Mouse (Mus musculus) left cerebral cortex, postnatal 4 days (tissue): ENCODE measurements around the gene Mtrf1. TPM values are rescaled to one million over a fixed set of nuclear protein-coding genes. Genes with fewer than 3 reads are reported as not detected.
"Not testable (repeated sequence)": the region's sequence is repeated elsewhere in the genome, so short reads cannot be mapped to it uniquely, and the experiment has no call there.

Experiments
- DNase-seq: peaks from one replicate; pipeline ENCODE4 v3.0.0-alpha.2; 2022
- intact Hi-C: fragments of 180-260 bp; cut with DNase I; formaldehyde crosslinking; loops from one replicate; pipeline ENCODE4 v1.15.1; 2025
- total RNA-seq, 2 experiments: library from RNA; stranded (reverse); gene quantifications; 2 replicates each; pipeline ENCODE4 v1.2.3; 2021

Mtrf1 gene
- total RNA-seq, 2 experiments from 2014 or later = 4.7 to 5.0 TPM

- DNase-seq = no peak
- intact Hi-C loops = no loop called here
These were observed 47.0 kb downstream of the Mtrf1 start for GRCm38 (mm10) chr14:79444601-79445000.

- intact Hi-C loops = no loop called here
These were observed 47.6 kb downstream of the Mtrf1 start for GRCm38 (mm10) chr14:79445055-79445620.

DNA sequence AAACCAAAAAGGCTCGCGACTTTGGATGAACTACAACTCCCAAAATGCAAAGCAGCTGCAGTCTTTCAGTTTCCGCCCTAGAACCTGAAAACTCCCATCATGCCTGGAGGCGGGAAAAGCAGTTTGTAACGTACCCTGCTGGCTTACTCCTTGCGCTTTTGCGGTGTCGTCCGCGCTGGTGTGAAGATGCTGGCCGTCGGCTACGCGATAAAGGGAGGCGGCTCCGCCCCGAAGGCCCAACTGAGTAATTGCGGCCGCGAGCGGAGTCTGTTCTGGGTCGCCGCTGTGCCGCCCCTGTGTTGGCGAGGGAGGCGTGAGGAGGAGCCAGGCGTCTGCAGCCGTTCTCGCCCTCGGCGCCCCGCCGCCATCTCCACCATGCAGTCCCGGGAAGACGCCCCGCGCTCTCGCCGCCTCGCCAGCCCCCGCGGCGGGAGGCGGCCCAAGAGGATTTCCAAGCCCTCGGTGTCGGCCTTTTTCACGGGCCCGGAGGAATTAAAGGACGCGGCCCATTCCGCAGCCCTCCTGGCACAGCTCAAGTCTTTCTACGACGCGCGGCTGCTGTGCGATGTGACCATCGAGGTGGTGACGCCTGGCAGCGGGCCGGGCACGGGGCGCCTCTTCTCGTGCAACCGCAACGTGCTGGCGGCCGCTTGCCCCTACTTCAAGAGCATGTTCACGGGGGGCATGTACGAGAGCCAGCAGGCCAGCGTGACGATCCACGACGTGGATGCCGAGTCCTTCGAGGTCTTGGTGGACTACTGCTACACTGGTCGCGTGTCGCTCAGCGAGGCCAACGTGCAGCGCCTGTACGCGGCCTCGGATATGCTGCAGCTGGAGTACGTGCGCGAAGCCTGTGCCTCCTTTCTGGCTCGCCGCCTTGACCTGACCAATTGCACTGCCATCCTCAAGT, 54.4 kb downstream of the Mtrf1 start, which contains the start of gene Kbtbd6:
TSS of gene Kbtbd6 (plus strand) at position 155 of the 910 bp plus-strand sequence.
- peak; percentile 75 for DNase-seq
- intact Hi-C loops = not testable (repeated sequence)

More at GRCm38 (mm10) chr14:79445055-79445620, 47.6 kb downstream of the Mtrf1 start:
- peak; percentile 49 for DNase-seq

DNA sequence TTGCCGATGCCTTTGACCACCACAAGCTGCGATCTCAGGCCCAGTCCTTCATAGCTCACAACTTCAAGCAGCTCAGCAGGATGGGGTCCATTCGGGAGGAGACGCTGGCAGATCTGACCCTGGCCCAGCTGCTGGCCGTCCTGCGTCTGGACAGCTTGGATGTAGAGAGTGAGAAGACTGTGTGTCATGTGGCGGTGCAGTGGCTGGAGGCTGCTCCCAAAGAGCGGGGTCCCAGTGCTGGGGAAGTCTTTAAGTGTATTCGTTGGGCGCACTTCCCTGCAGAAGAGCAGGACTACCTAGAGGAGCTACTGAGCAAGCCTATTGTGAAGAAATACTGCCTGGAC, 55.0 kb downstream of the Mtrf1 start:
- intact Hi-C loops, DNase-seq: not testable (repeated sequence)

DNA sequence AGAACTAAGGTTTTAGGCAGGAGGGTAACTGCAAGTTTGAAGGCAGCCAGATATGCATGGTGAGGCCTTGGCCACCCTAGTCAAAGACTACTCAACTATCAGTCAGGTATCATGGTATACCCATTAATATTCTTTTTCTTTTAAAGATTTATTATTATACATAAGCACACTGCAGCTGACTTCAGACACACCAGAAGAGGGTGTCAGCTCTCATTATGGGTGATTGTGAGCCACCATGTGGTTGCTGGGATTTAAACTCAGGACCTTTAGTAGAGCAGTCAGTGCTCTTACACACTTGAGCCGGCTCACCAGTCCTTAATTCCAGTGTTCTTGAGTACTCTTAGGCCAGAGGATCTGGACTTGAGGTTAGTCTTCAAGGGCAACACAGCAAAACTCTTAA, 62.8 kb downstream of the Mtrf1 start:
- intact Hi-C loops = no loop called here
- no peak for DNase-seq

DNA sequence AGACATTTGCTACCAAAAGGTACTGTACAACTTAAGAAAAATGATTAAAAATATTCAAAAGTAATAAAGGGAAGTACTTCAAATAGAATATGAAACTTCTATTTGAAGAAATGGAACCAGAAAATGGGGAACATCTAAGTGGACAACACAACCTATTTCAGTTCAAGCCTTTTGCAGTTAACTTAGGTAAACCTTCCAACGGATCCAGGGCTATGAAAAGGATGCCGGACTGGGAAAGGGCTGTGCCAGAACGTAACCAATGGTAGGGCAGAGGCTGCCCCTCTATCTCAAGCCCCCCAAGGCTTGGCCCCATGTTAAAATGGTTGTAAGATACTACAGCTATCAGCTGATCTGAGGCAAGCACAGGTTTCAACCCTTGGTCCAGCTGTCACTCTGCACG, 63.4 kb downstream of the Mtrf1 start:
- DNase-seq = no peak
- intact Hi-C loops = no loop called here

- intact Hi-C loops = loop anchor here (5.0 kb wide), 2 partner anchors 68 to 343 kb away; partner anchors contain the start of gene Mtrf1
These were observed 68.1 kb downstream of the Mtrf1 start for GRCm38 (mm10) chr14:79465623-79466022.

DNA sequence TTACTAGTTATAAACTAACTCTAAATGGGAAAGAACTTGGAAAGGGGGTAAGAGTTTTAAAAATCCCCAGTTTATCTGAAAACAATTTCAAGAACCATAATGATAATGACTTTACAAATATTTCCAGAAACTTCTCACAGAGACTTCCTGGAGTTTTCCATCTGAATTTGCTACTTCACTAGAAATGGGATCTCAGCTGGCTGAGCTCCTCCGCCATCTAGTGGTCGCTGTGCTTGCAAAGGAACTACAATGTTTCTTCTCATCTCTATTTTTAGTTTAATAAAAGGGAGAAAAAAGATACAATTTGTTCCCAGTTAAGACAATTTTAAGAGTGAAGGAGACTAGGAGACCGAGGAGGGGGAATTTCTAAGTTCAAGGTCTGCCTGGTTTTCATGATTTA, 70.0 kb downstream of the Mtrf1 start:
- peak; percentile 66 for DNase-seq
- intact Hi-C loops = loop anchor here (5.0 kb wide), 2 partner anchors 70 to 345 kb away; partner anchors contain the start of gene Mtrf1

More at GRCm38 (mm10) chr14:79465623-79466022, 68.1 kb downstream of the Mtrf1 start:
- no peak for DNase-seq

Other genes starting within 250 kb of the Mtrf1 start
- not detected for gene Zfp957, start 150.4 kb upstream of the Mtrf1 start, total RNA-seq
- gene Rgcc, start 96.1 kb upstream of the Mtrf1 start, total RNA-seq = 10 to 100 TPM; 21.4 to 21.8 TPM
- gene Naa16, start 7.0 kb upstream of the Mtrf1 start, total RNA-seq = 10 to 100 TPM; 12.6 to 13.8 TPM
- gene Kbtbd7, start 28.7 kb downstream of the Mtrf1 start, total RNA-seq = 10 to 100 TPM; 37.5 to 40.7 TPM
- 1 to 10 TPM; 1.3 to 2.7 TPM for gene Kbtbd6, start 54.1 kb downstream of the Mtrf1 start, total RNA-seq
- gene Elf1, start 83.4 kb downstream of the Mtrf1 start, total RNA-seq = 1 to 10 TPM; 5.4 to 6.1 TPM
- 10 to 100 TPM; 46.0 to 47.6 TPM for gene Wbp4, start 83.7 kb downstream of the Mtrf1 start, total RNA-seq
- gene Sugt1, start 189.9 kb downstream of the Mtrf1 start, total RNA-seq = 10 to 100 TPM; 74.3 to 83.4 TPM